Mouse (Mus musculus): ENCODE measurements around the gene Sart1.
A peak's percentile ranks its signal among the peaks of the same experiment; 100 is the strongest.
"Not testable (repeated sequence)": the region's sequence is repeated elsewhere in the genome, so short reads cannot be mapped to it uniquely, and the experiment has no call there.

The Sart1 gene

DNA sequence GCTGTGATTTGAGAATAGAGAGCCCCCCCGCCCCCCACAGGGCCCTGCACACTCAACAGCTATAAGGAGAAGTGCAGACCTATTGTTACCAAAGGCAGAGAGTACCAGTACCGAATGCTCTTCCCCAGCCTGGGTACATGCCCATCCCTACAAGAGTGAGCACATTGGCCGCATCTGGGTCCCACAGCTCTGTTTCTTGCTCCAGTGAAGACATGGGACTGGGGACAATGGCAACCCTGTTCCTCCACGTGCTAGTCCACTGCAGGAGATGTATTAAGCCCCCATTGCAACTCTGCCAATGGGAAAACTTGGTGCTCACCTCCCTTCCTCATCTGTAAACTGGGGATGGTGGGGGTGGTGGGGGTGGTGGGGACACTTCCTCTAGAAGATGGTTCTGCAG, 25.3 kb upstream of the Sart1 start:
- DNase-seq: no peak

DNA sequence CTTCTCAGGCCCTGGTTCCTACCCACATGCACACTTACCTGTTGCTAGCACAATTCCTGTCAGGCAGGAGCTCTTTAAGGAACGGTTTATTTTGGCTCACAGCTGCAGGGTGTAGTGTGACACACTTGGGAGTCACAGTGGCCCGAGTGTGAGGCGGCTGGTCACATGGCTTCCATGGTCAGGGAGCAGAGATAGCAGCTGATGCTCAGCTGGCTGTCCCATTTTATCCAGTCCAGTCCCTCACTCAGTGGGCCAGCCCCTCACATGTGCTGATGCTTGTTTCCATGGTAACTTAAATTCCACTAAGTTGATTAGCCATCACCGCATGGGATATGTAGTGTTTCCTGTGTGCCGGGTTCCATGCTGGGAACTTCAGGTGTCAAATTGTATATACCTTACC, 23.5 kb upstream of the Sart1 start:
- DNase-seq: no peak

DNA sequence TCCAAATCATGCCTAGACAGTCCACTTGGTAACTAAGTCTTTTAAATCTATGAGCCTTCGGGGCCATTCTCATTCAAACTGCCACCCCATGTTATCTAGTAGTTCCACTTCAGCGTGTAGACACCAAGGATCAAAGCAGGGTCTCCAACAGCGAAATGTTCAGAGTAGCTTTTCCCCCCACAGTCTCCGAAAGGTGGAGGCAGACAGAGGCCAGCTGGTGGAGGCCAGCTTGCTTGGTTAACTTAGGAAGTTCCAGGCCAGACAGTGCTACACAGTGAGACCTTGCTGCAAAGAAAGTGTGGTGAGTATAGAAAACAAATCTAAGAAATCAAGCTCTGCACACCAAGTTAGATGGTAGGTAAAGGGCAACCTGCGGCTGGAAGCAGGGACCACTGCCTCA, 22.1 kb upstream of the Sart1 start:
- no peak for DNase-seq

DNA sequence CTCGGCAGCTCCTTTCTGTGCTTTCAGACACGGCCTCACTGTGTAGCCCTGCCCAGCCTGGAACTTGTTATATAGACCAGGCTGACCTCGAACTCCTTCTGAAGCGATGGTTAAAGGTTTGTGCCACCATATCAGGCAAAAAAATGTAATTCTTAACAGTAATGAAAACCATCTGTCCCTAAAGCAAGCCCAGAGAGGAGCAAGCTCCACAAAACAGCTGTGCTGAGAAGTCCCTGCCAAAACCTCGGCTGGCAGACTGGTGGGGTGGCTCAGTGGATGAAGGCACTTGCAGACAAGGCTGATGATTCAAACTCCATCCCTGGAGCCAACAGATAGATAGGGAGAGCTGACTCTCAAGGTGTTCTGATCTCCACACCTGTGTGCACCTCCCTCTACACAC, 20.6 kb upstream of the Sart1 start:
- DNase-seq: no peak

DNA sequence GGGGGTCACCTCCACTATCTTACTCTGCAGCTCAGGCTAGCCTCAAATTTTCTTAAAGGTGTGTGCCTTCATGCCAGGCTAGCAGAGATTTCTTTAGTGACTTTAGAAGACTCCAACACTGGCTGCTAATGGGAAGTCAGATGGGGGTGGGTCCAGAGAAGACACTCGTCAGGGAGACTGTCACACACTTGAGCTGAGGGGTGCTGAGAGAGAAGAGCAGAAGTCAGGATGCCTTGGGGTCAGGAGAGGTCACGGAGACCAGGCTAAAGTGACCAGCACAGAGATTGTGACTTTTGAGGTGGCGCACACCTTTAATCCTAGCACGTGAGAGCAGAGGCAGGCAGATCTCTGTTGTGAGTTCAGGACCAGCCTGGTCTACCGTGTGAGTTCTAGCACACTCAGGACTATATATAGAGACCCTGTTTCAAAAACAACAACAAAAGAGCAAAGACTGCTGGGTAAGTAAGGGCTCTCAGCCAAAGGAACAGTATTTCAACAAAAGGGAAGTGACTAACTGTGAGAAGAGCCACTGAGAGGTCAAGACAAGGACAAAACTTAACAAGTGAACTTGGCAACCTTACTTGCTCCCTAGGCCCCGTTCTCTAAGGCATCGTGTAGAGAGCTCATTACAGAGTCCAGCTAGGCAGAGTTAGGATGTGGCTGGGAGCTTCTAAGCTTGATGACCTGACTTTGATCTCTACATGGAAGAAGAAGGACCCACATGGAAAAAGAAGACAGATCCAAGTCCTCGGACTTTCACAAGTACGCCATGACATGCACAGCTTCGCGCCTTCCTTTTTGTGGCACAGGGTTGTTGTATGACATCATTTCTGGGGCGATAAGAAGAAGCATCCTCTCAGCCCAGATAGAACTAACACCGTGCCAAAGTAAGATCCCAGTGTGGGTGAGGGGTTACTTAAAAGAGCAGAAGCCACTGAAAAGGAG, 19.8 kb upstream of the Sart1 start:
- peak; percentile 49 for DNase-seq

DNA sequence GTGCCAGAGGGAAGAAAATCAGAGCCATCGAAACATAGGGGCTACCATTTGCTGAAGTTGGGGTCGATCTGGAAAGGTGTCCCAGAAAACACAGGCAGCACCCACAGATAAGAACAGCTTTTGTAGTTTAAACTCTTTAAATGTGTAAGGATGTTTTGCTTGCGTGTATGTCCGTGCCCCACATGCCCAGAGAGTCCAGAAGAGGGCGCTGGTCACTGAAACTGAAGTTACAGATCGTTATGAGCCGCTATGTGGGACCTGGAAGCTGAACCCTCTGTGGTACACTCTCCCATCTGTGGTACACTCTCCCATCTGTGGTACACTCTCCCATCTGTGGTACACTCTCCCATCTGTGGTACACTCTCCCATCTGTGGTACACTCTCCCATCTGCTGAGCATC, 18.6 kb upstream of the Sart1 start:
- peak; percentile 59 for DNase-seq

DNA sequence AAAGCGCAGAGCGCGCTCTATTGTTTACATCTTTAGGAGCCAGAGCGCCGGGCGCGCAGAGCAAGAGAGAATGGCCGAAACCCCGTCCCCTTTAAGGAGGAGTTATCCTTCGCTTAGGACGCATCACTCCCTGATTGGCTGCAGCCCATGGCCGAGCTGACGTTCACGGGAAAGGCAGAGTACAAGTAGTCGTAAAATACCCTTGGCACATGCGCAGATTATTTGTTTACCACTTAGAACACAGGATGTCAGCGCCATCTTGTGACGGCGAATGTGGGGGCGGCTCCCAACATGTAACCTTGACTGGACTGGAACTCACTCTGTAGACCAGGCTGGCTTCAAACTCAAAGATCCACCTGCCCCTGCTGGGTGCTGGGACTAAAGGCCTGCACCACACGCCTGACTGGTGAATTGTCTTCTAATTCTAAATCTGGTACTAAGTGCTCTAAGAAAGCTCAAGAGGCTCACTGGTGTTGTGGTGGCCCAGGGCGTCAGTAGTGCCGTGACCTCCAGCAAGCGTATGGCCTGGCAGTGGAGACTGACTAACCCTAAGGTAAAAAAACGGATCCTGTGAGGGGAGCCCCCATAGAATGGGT, 18.1 kb upstream of the Sart1 start:
- DNase-seq: peak; percentile 85

DNA sequence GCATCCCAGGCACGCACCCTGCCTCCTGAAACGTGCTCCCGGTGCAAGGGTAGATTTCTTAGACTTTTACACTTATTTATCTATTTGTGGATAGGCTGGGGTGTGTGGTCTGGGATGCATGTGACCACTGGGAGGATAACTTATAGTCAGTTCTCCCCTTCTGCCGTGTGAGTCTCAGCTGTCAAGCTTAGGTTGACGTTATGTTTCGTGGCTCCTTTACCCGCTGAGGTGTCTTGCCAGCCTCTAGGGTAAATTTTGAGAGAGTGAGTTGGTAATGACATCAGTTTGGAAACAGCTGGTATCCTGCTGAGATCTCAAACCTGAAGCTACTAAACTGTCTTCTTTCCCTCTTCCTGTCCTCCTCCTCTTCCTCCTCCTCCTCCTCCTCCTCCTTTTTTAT, 17.4 kb upstream of the Sart1 start:
- no peak for DNase-seq

DNA sequence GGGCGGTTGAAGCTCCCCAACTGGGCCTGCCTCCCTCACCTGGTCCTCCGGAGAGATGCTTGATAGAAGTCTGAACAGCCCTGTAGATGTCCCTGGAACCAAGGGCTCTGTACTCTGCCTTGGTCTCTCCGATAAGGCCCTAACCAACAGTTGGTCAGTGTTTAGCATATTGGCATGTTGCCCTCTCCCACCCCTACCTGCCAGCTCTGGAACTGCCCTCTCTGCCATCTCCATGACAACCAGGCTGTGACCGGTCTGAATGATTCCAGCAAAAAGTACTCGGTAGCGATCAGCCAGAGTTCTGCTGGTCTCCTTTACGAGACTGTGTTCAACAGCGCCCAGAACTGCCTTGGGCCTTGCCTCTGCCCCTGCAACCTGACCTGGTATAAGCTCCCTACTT, 13.8 kb upstream of the Sart1 start, which contains the start of gene Tsga10ip:
Tsga10ip (minus strand) TSS at position 234 of the 400 bp plus-strand sequence.
- DNase-seq: no peak

DNA sequence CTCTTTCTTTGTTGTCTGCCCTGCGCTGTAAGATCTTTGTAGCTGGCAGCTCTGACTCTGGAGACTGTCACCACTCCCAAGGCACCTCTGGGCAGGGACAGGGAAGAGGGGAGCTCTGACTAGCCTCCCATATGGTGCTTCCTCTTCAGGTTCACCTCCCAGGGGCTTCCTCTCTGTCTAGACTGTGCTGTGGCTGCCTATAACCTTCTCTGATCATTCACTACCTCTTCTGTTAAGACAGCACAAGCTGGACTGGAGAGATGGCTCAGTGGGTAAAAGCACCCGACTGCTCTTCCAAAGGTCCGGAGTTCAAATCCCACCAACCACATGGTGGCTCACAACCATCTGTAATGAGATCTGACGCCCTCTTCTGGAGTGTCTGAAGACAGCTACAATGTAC, 12.6 kb upstream of the Sart1 start:
- not testable (repeated sequence) for DNase-seq

DNA sequence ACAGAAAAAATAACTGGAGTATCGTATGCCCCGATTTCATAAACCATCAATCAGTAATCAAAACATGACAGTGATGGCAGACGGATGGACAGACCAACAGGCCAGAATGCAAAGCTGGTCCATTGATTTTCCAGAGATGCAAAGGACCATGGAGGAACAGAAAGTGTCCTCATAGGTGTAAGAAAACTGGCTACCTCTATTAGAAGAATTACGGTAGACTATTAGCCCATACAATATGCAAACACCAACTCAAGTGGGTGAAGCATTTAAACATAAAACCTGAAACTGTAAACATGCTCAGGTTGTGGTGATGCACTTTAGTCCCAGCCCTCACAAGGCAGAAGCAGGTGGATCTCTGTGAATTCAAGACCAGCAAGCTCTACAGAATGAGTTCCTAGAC, 6.9 kb upstream of the Sart1 start:
- DNase-seq: no peak

DNA sequence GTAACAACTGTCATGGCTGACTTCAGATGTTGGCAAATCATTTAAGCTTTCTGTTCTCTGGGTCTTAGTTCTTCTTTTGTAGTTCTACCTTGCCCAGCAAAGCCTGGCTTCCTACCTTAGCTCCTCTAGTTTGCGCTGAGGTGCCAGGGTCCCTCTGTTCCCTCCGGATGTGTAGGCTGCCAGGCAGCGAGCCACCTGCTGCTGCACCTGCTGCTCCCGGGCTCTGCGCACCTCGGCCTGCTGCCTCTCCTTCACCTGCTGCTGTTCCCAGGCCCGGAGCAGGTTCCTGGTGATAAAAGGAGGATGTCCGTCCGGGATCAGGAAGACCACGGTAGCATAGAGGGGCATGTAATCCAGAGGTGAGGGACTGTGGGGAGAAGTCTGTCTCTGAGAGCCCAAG, 5.7 kb upstream of the Sart1 start:
- DNase-seq: no peak

DNA sequence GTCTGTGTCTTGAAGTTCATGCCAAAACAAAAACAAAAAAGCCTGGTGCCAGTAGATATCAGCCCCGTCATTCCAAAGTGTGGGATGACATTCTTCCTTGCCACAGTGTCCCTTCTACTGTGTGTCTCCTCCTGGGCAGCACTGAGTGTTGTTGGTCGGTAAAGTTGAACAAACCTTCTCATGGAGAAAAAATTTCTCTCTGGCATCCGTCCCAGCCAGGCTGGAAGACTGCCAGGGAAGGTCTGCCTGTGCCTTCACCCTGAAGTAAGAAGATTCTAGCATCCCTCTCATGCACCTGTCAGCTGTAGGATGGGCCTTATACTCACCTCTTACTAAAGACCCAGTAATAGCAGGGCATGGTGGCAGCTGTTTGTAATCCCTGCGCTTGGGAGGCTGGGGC, 4.4 kb upstream of the Sart1 start:
- peak; percentile 66 for DNase-seq

DNA sequence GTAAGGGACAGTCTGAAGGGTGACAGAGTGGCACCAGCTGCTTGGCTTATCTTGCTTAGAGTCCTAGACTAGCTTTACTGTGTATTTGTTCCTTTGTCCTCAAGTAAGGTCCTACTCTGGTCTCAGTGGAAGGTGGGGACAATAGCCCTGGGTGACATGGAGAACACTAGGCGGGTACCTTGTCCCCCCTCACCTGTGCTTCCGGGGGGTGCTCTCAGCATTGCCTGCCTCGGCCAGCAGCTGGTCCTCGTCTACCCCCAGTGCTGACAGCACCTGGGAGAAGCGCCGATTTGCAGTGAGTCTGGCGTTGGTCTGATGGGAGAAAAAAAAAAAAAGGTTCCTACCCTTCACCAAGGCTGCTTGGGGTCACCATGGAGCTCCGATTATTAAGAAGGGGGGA, 1.9 kb upstream of the Sart1 start:
- no peak for DNase-seq

DNA sequence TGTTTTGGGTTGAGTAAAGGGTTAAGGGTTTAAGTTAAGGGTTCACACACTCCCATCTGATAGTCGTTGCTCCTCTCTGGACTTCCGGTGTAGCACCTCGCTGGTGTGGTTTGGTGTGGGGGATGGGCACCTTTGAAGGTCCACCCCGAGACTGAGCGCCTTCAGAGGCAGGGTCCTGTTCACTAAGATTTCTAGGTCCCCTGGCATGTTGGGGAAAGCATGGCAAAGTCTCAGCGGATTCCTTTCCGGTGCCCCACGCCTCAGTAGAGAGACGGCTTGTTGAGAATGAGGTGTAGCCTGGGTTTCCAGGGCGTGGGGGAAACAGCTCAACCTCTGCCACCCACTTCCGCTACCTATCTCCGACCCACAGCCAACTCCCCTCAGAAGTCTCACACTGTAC, 1.1 kb upstream of the Sart1 start:
- peak; percentile 34 for DNase-seq

DNA sequence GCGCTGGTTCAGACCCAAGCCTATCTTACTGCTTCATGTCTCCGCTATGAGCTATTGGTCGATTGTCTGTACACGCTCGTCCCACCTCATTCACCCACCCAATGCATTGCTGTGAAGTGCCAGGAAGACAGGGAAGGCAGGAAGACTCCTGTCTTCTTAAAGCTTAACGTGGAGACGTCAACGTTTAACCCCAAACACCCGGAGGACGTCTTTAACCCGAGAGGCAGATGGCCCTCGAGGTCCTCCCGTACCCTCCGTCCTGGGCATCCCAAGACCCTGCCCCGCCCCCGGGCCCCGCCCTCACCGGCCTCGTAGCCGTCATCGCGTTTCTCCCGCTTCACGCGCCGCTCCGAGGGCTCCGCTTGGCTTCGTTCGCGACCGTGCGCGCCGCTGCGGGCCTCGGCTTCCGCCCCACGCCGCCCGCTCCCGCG, 477 bp downstream of the Sart1 start:
- no peak for DNase-seq

DNA sequence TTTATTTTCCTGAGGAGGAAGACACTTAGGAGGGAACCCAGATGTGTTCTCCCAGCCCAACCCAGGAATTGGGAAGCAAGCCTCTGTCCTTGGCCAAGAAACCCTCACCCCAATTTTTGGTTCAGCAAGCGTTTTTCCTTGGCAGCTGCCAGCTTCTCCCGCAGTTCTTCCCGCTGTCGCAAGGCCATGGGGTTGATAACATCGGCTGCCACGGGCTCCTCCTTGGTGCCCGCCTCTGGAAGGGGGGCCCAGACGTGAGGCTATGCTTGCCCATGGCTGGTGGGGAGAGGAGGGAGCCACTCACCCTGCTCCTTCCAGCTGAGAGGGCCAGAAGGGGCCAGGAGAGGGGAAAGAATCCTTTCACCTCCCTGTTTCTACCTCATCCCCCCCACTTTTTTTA, 3.8 kb downstream of the Sart1 start:
- no peak for DNase-seq

DNA sequence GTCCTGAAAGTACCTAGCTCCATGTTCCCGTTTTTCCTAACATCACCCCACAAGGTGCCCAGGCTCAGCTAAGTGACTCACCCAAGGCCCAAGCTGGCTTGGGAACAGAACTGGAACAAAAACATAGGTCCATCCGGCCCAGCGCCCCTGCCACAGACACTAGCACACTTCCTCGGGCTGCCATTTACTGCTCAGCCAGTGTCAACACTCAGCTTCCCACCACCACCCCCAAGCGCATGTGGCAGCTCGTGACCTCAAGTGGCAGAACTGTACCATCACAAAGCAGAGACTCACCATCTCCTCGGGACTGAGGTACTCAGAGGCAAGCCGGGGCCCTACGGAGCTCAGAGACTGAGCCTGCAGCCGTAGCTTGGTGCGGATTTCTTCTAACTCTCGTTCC, 5.2 kb downstream of the Sart1 start:
- DNase-seq: no peak

DNA sequence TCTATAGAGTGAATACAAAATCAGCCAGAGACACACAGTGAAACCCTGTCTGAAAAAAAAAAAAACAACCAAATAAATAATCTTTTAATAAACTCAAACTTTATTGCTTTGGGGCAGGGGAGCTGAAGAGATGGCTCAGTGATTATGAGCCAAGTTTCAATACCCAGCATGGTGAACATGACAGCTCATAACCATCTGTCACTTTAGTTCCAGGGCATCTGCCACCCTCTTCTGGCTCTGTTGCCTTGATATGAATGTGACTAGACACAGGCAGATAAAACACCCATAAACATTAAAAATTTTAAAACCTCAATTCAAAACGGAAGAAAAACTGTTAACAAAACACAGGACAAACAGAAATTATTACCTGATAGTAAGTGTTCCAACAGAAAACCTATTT, 11.1 kb downstream of the Sart1 start:
- DNase-seq: no peak

DNA sequence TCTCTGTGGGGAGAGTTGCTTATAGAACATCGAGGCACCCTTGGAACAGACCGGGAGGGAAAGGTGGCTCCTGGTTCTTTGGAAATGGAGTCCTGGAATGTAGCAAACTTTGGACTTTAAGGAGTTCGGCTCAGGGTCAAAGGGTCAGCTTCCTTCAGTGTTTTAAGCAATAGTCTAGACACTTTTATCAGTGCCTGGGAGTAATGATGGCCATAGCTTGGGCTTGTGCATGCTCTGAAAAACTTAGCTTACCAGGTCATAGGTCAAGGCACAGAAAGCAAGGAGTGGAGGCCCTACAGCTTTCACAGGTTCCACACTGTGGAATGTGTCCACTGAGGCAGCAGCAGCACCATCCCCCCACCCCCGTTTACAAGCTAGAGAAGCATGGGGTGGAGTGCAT, 13.8 kb downstream of the Sart1 start:
- DNase-seq: no peak

DNA sequence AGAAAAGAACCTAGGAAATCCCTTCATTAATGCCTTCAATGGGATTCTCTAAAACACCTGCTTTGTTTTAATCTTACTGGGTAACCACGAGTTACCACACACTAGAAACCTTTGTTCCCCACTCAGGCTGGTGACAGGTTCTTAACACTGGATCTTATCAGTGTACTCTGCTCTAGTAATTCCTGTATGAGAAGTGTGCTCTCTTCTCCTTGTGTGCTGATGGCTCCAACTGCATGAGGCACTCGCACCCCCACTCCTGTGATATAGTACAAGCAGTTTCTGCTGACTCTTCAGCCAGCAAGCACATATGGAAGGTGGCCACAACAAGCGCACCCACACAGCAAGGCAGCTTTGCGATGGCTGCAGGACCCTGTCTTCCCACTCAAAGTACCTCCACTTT, 14.3 kb downstream of the Sart1 start:
- DNase-seq: no peak

DNA sequence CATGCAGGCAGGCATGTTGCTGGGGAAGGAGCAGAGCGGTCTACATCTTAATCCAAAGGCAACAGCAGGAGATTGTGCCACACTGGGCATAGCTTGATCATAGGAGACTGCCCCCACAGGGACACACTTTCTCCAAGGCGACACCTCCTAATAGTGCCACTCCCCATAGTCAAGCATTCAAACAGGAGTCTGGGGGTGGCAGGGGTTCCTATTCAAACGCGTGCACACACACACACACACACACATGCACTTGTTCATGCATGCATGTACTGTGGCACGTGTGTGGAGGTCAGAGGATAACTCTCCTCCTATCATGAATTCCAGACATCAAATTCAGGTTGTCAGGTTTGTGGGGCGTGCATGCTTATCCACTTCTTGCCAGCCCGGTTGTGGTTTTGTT, 15.8 kb downstream of the Sart1 start:
- no peak for DNase-seq

DNA sequence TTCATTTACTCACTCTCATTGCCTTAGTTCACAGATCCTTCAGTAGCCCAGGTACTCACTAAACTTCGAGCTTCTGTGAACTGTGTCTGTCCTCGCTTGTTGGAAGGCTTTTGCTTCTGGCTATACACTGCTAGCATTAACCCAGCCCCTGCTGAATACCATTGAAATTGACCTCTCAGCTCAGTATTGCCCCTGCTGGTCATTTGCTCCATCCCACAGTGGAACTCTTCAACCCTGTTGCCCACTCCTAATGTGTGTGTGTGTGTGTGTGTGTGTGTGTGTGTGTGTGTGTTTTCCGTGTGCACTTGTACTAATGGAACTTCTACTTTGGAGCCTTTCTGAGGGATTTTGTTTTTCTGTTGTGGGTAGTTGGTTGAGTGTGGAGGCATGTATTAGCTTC, 17.6 kb downstream of the Sart1 start:
- DNase-seq: no peak

DNA sequence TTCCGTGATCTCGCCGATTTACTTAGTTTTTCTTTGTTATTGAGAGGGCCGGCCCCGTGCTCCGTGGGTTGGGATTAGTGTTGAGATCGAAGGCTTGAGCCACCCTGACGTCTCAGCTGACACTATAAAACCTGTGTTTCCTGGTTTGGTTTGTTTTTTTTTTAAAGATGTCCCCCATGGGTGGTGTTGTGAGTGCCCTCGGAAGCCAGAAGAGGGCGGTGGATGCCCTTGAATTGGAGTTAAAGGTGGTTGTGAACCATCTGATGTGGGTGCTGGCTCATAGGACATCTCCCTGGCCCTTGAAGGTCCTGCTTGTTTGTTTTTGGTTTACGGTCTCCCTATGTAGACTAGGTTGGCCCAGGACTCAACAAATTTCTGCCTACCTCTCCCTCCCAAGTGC, 21.0 kb downstream of the Sart1 start:
- DNase-seq: no peak

DNA sequence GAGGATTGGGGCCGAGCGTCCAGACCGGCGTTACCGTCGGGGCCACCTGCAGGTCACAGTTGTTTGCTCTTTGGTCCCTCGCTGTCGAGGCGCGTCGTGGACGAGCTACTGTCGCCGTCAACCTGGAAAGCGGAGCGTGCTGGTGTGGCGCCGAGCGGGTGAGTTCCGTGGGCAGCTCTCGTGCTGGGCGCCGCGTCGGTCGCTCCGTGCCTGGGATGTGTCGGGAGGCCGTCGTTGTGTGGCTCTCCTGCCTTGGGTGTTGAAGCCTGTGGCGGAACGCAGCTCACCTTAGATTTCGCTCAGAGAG, 21.5 kb downstream of the Sart1 start, which contains the start of gene Banf1:
Banf1 (minus strand) TSS at position 116 of the 307 bp plus-strand sequence.
- no peak for DNase-seq

All from kidney, adult 11 months (tissue).